ENCODE assay signal across 15 mouse cellular contexts in the genomic region with DNA sequence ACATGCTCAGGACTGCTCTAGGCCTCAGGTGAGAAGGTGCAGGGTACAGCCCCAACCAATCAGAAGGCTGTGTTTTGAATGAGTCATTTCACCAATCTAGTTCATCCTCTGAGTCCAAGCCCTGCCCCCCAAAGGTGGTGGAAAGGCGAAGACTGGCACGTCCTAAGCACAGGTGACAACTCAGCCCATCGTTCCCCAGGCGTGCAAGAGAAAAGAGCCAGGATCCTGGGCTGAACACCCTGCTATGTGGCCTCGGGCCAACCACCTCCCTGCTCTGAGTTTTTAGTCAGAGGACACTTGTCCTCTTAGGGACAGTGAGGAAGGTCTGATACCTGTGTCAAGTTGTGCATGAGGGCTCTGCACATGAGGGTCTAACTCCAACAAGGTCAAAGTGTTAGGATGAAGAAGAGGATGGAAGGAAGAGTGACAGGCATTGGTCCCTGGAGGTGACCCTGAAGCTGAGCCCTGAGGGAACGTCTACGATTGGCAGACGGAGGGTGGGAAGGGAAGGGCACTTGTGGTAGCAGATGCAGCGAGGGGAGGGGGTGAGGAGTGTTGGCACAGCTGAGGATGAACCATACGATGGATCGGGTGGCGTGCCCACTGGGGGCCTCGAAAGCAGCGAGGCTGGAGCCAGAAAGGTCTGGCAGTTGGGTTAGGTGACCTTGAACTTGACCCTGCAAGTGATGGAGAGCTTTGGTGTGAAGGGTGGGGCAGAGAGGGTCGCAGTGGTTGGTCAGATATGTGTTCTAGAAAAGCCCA.
DNase-seq lines count a peak whose midpoint lies in the region; ATAC-seq lines count a peak whose summit lies in the region.
"Had no signal": no experiment of that assay in that cellular context is flagged by ENCODE, and none has a peak within 500 bp of the region (broad histone marks: within the 10 kb centered on the region; RNA-seq: fewer than 3 reads in every experiment).

No protein-coding gene starts in this region.

- 67% methylated on average over 15 of the region's 15 CpGs for WGBS in hindbrain, embryonic 13.5 days
- 84% methylated on average over 15 of the region's 15 CpGs for WGBS in hindbrain, embryonic 10.5 days
- 62% methylated on average over 15 of the region's 15 CpGs for WGBS in hindbrain, embryonic 16.5 days
- WGBS in intestine, embryonic 16.5 days = 67% methylated on average over 15 of the region's 15 CpGs

- ATAC-seq in hindbrain, embryonic 13.5 days (ENCODE audit: low FRiP score) = no peak
- ATAC-seq in hindbrain, embryonic 16.5 days = no peak
- no peak for ATAC-seq in intestine, embryonic 16.5 days
- ATAC-seq: inflammation-experienced regulatory T-cells, adult 6 months had no signal

- H3K36me3 ChIP-seq in hindbrain, embryonic 13.5 days = no peaks in the 10 kb centered on the region
- no peaks in the 10 kb centered on the region for H3K36me3 ChIP-seq in hindbrain, embryonic 10.5 days
- no peaks in the 10 kb centered on the region for H3K36me3 ChIP-seq in hindbrain, embryonic 16.5 days (ENCODE audit: control insufficient read depth, insufficient read depth, low read length)
- no peaks in the 10 kb centered on the region for H3K36me3 ChIP-seq in intestine, embryonic 16.5 days (ENCODE audit: control insufficient read depth, insufficient read depth, low read length)
- H3K36me3 ChIP-seq: midbrain, embryonic 12.5 days had no signal

- peak overlapping the region; percentile 64 for H3K27ac ChIP-seq in hindbrain, embryonic 13.5 days
- no peak overlapping the region for H3K27ac ChIP-seq in hindbrain, embryonic 10.5 days
- H3K27ac ChIP-seq in hindbrain, embryonic 16.5 days (ENCODE audit: low read depth, low read length) = peak overlapping the region; percentile 53; the same call in 1 of the 2 replicates
- H3K27ac ChIP-seq in intestine, embryonic 16.5 days (ENCODE audit: low read length) = no peak overlapping the region
- H3K27ac ChIP-seq: midbrain, embryonic 12.5 days had no signal

- no peak overlapping the region for H3K4me3 ChIP-seq in hindbrain, embryonic 13.5 days
- H3K4me3 ChIP-seq in hindbrain, embryonic 10.5 days = no peak overlapping the region
- no peak overlapping the region for H3K4me3 ChIP-seq in hindbrain, embryonic 16.5 days (ENCODE audit: low read length)
- H3K4me3 ChIP-seq in intestine, embryonic 16.5 days (ENCODE audit: low read length) = no peak overlapping the region
- H3K4me3 ChIP-seq: erythroblast, embryonic 14.5 days; midbrain, embryonic 12.5 days had no signal

- peaks cover 31% of the 10 kb centered on the region for H3K4me1 ChIP-seq in hindbrain, embryonic 13.5 days (replicated peaks)
- H3K4me1 ChIP-seq in hindbrain, embryonic 10.5 days (replicated peaks) = peaks cover 15% of the 10 kb centered on the region; the same call in 1 of the 2 replicates
- peaks cover 13% of the 10 kb centered on the region for H3K4me1 ChIP-seq in hindbrain, embryonic 16.5 days (ENCODE audit: control insufficient read depth, insufficient read depth, low read depth, low read length)
- no peaks in the 10 kb centered on the region for H3K4me1 ChIP-seq in intestine, embryonic 16.5 days (ENCODE audit: control insufficient read depth, insufficient read depth, low read length)

- no peak for DNase-seq in hindbrain, embryonic 10.5 days (ENCODE audit: low spot score)
- peak; percentile 64 for DNase-seq in cerebellum, adult 9-10 months
- DNase-seq in cerebellum, postnatal 14 days = peak; percentile 81 to 82
- no peak for DNase-seq in adrenal gland, adult 18-20 months (ENCODE audit: low spot score in 2 of 2)
- DNase-seq: adrenal gland, adult 8-10 months; gastrocnemius, postnatal 14 days; kidney, postnatal 14 days; lung, postnatal 10 days had no signal

- no peaks in the 10 kb centered on the region for H3K9me3 ChIP-seq in hindbrain, embryonic 13.5 days
- no peaks in the 10 kb centered on the region for H3K9me3 ChIP-seq in hindbrain, embryonic 10.5 days
- no peaks in the 10 kb centered on the region for H3K9me3 ChIP-seq in hindbrain, embryonic 16.5 days (ENCODE audit: control insufficient read depth, low read length)
- H3K9me3 ChIP-seq in intestine, embryonic 16.5 days (ENCODE audit: control insufficient read depth, low read length) = 0 out of 2 replicates have a peak, but pooled peaks cover 5% of the 10 kb centered on the region

- H3K9ac ChIP-seq in hindbrain, embryonic 13.5 days = 0 out of 2 replicates have a peak overlapping the region, but pooled peaks have one; percentile 25
- H3K9ac ChIP-seq in hindbrain, embryonic 16.5 days (ENCODE audit: low read depth, low read length) = 0 out of 2 replicates have a peak overlapping the region, but pooled peaks have one; percentile 5
- no peak overlapping the region for H3K9ac ChIP-seq in intestine, embryonic 16.5 days (ENCODE audit: low read depth, low read length)
- H3K9ac ChIP-seq: midbrain, embryonic 12.5 days had no signal

- H3K27me3 ChIP-seq in hindbrain, embryonic 13.5 days = 0 out of 2 replicates have a peak, but pooled peaks cover 4% of the 10 kb centered on the region
- peaks cover 8% of the 10 kb centered on the region for H3K27me3 ChIP-seq in hindbrain, embryonic 10.5 days (ENCODE audit: insufficient read depth, poor library complexity, severe bottlenecking)
- no peaks in the 10 kb centered on the region; the same call in 1 of the 2 replicates for H3K27me3 ChIP-seq in hindbrain, embryonic 16.5 days (replicated peaks; ENCODE audit: control insufficient read depth, insufficient read depth, low read length)
- no peaks in the 10 kb centered on the region for H3K27me3 ChIP-seq in intestine, embryonic 16.5 days (replicated peaks; ENCODE audit: control insufficient read depth, insufficient read depth, low read length)

- no peak overlapping the region for H3K4me2 ChIP-seq in hindbrain, embryonic 13.5 days
- no peak overlapping the region for H3K4me2 ChIP-seq in hindbrain, embryonic 16.5 days (ENCODE audit: low read length)
- no peak overlapping the region for H3K4me2 ChIP-seq in intestine, embryonic 16.5 days (ENCODE audit: low read depth, low read length)
- H3K4me2 ChIP-seq: liver, embryonic 11.5 days; midbrain, embryonic 12.5 days had no signal

Comparison
In these comparisons a context has a peak if more than half of its experiments do, and no peak if none do; other contexts are left out.
1. H3K27ac ChIP-seq: peak in hindbrain, embryonic 13.5 days (single experiment) and hindbrain, embryonic 16.5 days (single experiment); none in hindbrain, embryonic 10.5 days (single experiment) and intestine, embryonic 16.5 days (single experiment).
2. DNase-seq: peak in cerebellum, adult 9-10 months (single experiment) and cerebellum, postnatal 14 days (2 of 2); none in hindbrain, embryonic 10.5 days (single experiment) and adrenal gland, adult 18-20 months (0 of 2).